Mouse (Mus musculus) macrophage (primary cell): ENCODE measurements at regions not wholly inside any gene's neighbourhood (a gene's known extent, or its start where the extent isn't known, plus 50 kb on each side); places are given as distances from the start of the nearest gene placed in this dataset.

Source experiments
- H3K27ac ChIP-seq: fragments of 350-480 bp; formaldehyde crosslinking; 2 replicates; pipeline ENCODE4 v1.9.0; 2021
- H3K36me3 ChIP-seq: fragments of 350-480 bp; formaldehyde crosslinking; 2 replicates; pipeline ENCODE4 v1.9.0; 2021; ENCODE audit errors: inconsistent target
- H3K4me3 ChIP-seq: fragments of 350-480 bp; formaldehyde crosslinking; 2 replicates; pipeline ENCODE4 v1.9.0; 2021; ENCODE audit errors: inconsistent target
- H3K79me2 ChIP-seq: fragments of 350-480 bp; formaldehyde crosslinking; 2 replicates; pipeline ENCODE4 v1.9.0; 2021; ENCODE audit errors: inconsistent target
- WGBS: methylation state at CpG from one replicate; pipeline ENCODE4 v1.1.7; 2026; ENCODE audit warnings: inconsistent platforms; ENCODE audit not compliant: missing documents; 5-methylcytosine and 5-hydroxymethylcytosine counted together

DNA sequence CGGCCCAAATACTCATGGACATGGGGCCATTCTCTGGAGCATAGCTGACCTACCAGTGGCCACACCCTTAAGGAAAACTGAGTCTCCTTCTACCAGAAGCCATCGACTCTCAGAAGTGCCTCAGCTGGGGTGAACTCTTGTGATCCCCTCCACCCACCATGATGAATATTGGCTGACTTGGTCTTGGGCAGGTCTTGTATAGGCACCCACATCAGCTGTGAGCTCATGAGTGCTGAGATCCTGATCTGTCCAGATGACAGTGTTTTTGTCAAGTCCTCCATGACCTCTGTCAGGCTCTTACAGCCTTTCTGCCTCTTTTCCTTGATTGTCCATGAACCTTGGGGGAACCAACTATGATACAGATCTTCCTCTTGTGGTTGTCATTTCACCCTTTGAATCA is 99.9 kb upstream of the Smad1 start:
- Histone ChIP-seq H3K4me3 (no peak overlapping the region), H3K36me3 (no peaks in the 10 kb centered on the region), H3K79me2 (no peaks in the 10 kb centered on the region), H3K27ac (no peak overlapping the region)
- WGBS = 89% methylated on average over 2 of the region's 2 CpGs

- 47% methylated on average over 2 of the region's 2 CpGs for WGBS
- Histone ChIP-seq H3K79me2 (no peaks in the 10 kb centered on the region), H3K4me3 (no peak overlapping the region), H3K36me3 (no peaks in the 10 kb centered on the region), H3K27ac (no peak overlapping the region)
Measured at GRCm38 (mm10) chr8:79498611-79499010, 99.3 kb upstream of the Smad1 start.

GRCm38 (mm10) chr8:79491156-79491698 is 91.9 kb upstream of the Smad1 start:
- Histone ChIP-seq H3K79me2 (no peaks in the 10 kb centered on the region), H3K27ac (no peak overlapping the region), H3K4me3 (no peak overlapping the region), H3K36me3 (no peaks in the 10 kb centered on the region)
- 74% methylated on average over 10 of the region's 10 CpGs for WGBS

GRCm38 (mm10) chr8:79490739-79491138 is 91.4 kb upstream of the Smad1 start:
- H3K79me2 ChIP-seq = no peaks in the 10 kb centered on the region
- WGBS = 83% methylated on average over 4 of the region's 4 CpGs

GRCm38 (mm10) chr8:79488861-79489260 is 89.5 kb upstream of the Smad1 start:
- WGBS = 80% methylated on average over 2 of the region's 2 CpGs
- H3K4me3 ChIP-seq = no peak overlapping the region
- no peaks in the 10 kb centered on the region for H3K36me3 ChIP-seq
- no peak overlapping the region for H3K27ac ChIP-seq
- H3K79me2 ChIP-seq = no peaks in the 10 kb centered on the region

More at GRCm38 (mm10) chr8:79490739-79491138, 91.4 kb upstream of the Smad1 start:
- Histone ChIP-seq H3K27ac (no peak overlapping the region), H3K4me3 (no peak overlapping the region), H3K36me3 (no peaks in the 10 kb centered on the region)

GRCm38 (mm10) chr8:79487597-79487996 is 88.3 kb upstream of the Smad1 start:
- WGBS = 96% methylated on average over 6 of the region's 6 CpGs
- Histone ChIP-seq H3K36me3 (no peaks in the 10 kb centered on the region), H3K79me2 (no peaks in the 10 kb centered on the region), H3K4me3 (no peak overlapping the region), H3K27ac (no peak overlapping the region)

DNA sequence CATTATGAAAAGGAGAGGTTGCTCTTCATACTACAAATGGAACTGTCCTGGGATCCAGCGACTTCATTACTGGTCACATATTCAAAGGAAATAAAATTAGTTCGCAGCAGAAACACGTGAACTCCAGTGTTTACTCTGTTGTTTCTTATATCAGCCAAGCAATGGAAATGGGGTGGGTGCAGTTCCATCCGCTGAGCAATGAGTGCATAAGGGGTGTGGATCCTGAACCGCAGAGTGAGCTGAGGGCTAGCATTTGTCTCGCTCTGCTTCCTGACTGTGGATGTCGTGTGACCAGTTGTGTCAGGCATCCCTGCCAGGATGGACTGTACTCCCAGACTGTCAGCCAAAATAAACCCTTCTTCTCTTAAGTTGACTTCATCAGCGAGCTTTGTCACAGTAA is 80.0 kb upstream of the Smad1 start:
- Histone ChIP-seq H3K27ac (no peak overlapping the region), H3K79me2 (no peaks in the 10 kb centered on the region)
- 98% methylated on average over 8 of the region's 8 CpGs for WGBS

GRCm38 (mm10) chr8:79476012-79476411 is 76.7 kb upstream of the Smad1 start:
- Histone ChIP-seq H3K27ac (no peak overlapping the region), H3K4me3 (no peak overlapping the region), H3K36me3 (no peaks in the 10 kb centered on the region), H3K79me2 (no peaks in the 10 kb centered on the region)
- 94% methylated on average over 5 of the region's 5 CpGs for WGBS

More for the DNA sequence above, 80.0 kb upstream of the Smad1 start:
- H3K36me3 ChIP-seq = no peaks in the 10 kb centered on the region
- no peak overlapping the region for H3K4me3 ChIP-seq

GRCm38 (mm10) chr8:79474679-79475078 is 75.4 kb upstream of the Smad1 start:
- WGBS = 90% methylated on average over 8 of the region's 8 CpGs
- Histone ChIP-seq H3K27ac (no peak overlapping the region), H3K79me2 (no peaks in the 10 kb centered on the region)

DNA sequence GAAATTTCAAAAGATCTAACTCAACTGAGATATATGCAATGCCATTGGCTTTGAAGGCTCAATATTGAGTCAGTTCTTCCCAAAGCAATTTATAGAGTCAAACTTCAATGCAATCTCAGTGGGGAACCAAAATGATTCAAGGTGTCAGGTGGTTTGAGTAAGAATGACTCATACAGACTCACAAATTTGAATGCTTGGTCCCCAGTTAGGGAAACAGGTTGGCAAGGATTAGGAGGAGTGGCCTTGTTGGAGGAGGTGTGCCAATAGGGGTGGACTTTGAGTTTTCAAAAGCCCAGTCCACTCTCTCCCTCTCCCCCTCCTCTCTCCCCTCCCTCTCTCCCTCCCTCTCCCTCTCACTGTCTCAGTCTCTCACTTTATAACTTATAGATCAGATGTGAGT is 52.8 kb upstream of the Smad1 start:
- no peak overlapping the region for H3K4me3 ChIP-seq
- H3K36me3 ChIP-seq = no peaks in the 10 kb centered on the region
- no peaks in the 10 kb centered on the region for H3K79me2 ChIP-seq
- no peak overlapping the region for H3K27ac ChIP-seq

More at GRCm38 (mm10) chr8:79474679-79475078, 75.4 kb upstream of the Smad1 start:
- no peak overlapping the region for H3K4me3 ChIP-seq
- H3K36me3 ChIP-seq = no peaks in the 10 kb centered on the region

GRCm38 (mm10) chr8:79449453-79449852 is 50.1 kb upstream of the Smad1 start:
- H3K36me3 ChIP-seq = no peaks in the 10 kb centered on the region
- H3K27ac ChIP-seq = no peak overlapping the region
- H3K4me3 ChIP-seq = no peak overlapping the region
- H3K79me2 ChIP-seq = no peaks in the 10 kb centered on the region
- WGBS = 84% methylated on average over 3 of the region's 3 CpGs
